Mouse (Mus musculus) myocyte (in vitro differentiated cells): ENCODE results near the gene Mfsd4b5. TPM values are rescaled to one million over a fixed set of nuclear protein-coding genes. Genes with fewer than 3 reads are reported as not detected.
"Not testable (repeated sequence)": the region's sequence is repeated elsewhere in the genome, so short reads cannot be mapped to it uniquely, and the experiment has no call there.

Source experiments
- H3K27me3 ChIP-seq: one replicate; pipeline ENCODE4 v1.6.1; 2011; ENCODE audit not compliant: control insufficient read depth, insufficient read depth, insufficient read length
- H3K36me3 ChIP-seq: one replicate; pipeline ENCODE4 v1.6.1; 2011; ENCODE audit not compliant: control insufficient read depth, insufficient read depth
- H3K4me2 ChIP-seq: one replicate; pipeline ENCODE4 v1.6.1; 2011; ENCODE audit warnings: low read depth, control low read depth
- H3K4me3 ChIP-seq: one replicate; pipeline ENCODE4 v1.5.1; 2011; ENCODE audit warnings: mild to moderate bottlenecking, control low read depth, moderate library complexity
- H3K79me2 ChIP-seq: one replicate; pipeline ENCODE4 v1.6.1; 2011; ENCODE audit not compliant: control insufficient read depth, insufficient read depth
- H3ac ChIP-seq: one replicate; pipeline ENCODE4 v1.6.1; 2011; ENCODE audit not compliant: control insufficient read depth, insufficient read length
- CEBPB ChIP-seq: IDR thresholded peaks from 2 replicates; pipeline ENCODE4 v1.6.1; 2011; ENCODE audit warnings: mild to moderate bottlenecking, moderate library complexity; ENCODE audit not compliant: poor library complexity, insufficient read depth, severe bottlenecking
- E2F4 ChIP-seq: IDR thresholded peaks from one replicate; pipeline ENCODE4 v1.6.1; 2011; ENCODE audit warnings: mild to moderate bottlenecking, control low read depth, moderate library complexity; ENCODE audit not compliant: insufficient read depth
- MAX ChIP-seq: IDR thresholded peaks from one replicate; pipeline ENCODE4 v1.6.1; 2011; ENCODE audit warnings: low read depth, mild to moderate bottlenecking, control low read depth
- MYOD1 ChIP-seq, 3 experiments: IDR thresholded peaks; one replicate each; pipeline ENCODE4 v1.6.1; 2011; ENCODE audit warnings: control low read depth in 2 of 3, low read depth in 2 of 3, mild to moderate bottlenecking in 2 of 3, moderate library complexity in 1 of 3; ENCODE audit not compliant: insufficient read length in 2 of 3, control insufficient read depth in 1 of 3
- MYOG ChIP-seq, 3 experiments: IDR thresholded peaks; one replicate each; pipeline ENCODE4 v1.6.1; 2011; ENCODE audit warnings: control low read depth in 2 of 3, low read depth in 2 of 3, mild to moderate bottlenecking in 2 of 3; ENCODE audit not compliant: insufficient read length in 2 of 3, control insufficient read depth in 1 of 3, insufficient read depth in 1 of 3
- POLR2A ChIP-seq: IDR thresholded peaks from one replicate; pipeline ENCODE4 v1.6.1; 2011; ENCODE audit warnings: low read depth, mild to moderate bottlenecking, control low read depth, moderate library complexity; ENCODE audit not compliant: insufficient read length
- POLR2AphosphoS2 ChIP-seq: IDR thresholded peaks from one replicate; pipeline ENCODE4 v1.6.1; 2011; ENCODE audit warnings: low read depth, control low read depth; ENCODE audit not compliant: insufficient read length
- REST ChIP-seq: IDR thresholded peaks from one replicate; pipeline ENCODE4 v1.6.1; 2011; ENCODE audit warnings: mild to moderate bottlenecking, control low read depth, moderate library complexity; ENCODE audit not compliant: insufficient read depth, insufficient read length
- SRF ChIP-seq: IDR thresholded peaks from one replicate; pipeline ENCODE4 v1.6.1; 2011; ENCODE audit warnings: low read depth; ENCODE audit not compliant: control insufficient read depth, insufficient read length
- TCF12 ChIP-seq: IDR thresholded peaks from one replicate; pipeline ENCODE4 v1.6.1; 2011; ENCODE audit warnings: mild to moderate bottlenecking, control low read depth; ENCODE audit not compliant: poor library complexity, insufficient read depth, severe bottlenecking
- TCF3 ChIP-seq: IDR thresholded peaks from one replicate; pipeline ENCODE4 v1.6.1; 2011; ENCODE audit warnings: low read depth, control low read depth; ENCODE audit not compliant: insufficient read length
- USF1 ChIP-seq: IDR thresholded peaks from one replicate; pipeline ENCODE4 v1.6.1; 2011; ENCODE audit warnings: low read depth, mild to moderate bottlenecking, control low read depth, moderate library complexity
- polyA plus RNA-seq: library from polyadenylated mRNA; unstranded; fragments of >200 nt; fragmentation: generic; extraction: Trizol; gene quantifications from one replicate; pipeline ENCODE4 v1.2.1, GENCODE M21; 2012; ENCODE audit warnings: missing spikeins

The Mfsd4b5 gene
- polyA plus RNA-seq, 1 experiment = 0.04 TPM

DNA sequence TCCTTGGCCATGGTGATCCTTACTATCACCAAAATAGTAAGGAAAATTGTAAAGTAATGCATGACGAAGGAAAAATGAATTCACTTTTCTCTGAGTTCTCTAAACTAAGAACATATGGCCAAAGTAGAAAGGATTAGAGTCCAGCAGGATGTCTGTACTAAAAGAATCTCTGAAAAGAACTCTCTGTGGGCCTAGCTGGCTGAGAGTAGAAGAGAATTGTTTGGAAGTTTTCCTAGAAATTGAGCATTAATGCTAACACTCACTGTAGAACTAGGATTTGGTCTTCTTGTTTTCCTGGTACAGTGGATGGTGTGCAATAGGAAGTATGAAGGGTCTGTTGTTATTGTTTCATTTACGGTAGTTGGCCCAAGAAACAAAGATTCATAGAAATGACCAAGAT lies 31.3 kb downstream of the Mfsd4b5 start:
- Histone ChIP-seq H3ac (no peak overlapping the region), H3K27me3 (no peaks in the 10 kb centered on the region), H3K4me2 (no peak overlapping the region), H3K4me3 (no peak overlapping the region), H3K79me2 (no peaks in the 10 kb centered on the region), H3K36me3 (no peaks in the 10 kb centered on the region)
- TF ChIP-seq TCF3 (no peak), E2F4 (no peak), REST (no peak), MYOG (IDR thresholded peaks at IDR 0.05; ENCODE audit: control insufficient read depth in 1 of 3, insufficient read depth in 1 of 3, insufficient read length in 2 of 3, low read depth in 2 of 3) (no peak), TCF12 (no peak), POLR2A (no peak), CEBPB (no peak), POLR2AphosphoS2 (no peak), MAX (no peak), USF1 (no peak)

DNA sequence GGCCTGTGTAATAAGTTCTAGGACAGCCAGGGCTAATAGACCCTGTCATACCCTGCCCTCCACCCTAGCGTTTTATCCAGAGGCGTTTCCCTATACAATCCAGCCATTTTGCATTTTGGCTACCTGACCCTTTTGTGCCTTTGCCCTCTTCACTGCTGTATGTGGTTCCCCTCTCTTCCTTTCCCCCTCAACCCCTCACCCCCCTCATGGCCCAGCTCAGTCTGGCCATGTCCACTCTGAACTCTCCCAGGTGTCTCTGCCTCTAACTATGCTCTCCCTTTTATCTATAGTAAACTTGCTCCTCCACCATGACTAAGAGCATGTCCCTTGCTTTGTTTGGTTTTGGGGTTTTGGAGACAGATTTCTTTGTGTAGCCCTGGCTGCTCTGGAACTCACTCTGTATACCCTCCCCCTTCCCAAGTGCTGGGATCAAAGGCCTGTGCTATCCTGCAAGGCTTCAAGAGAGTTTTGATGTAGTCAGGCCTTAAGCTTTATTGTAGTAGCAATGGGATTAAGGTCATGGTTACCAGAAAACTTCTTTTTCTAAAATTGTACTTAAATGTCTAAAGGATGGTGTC lies 37.0 kb downstream of the Mfsd4b5 start:
- H3K4me2 ChIP-seq = no peak overlapping the region
- H3K36me3 ChIP-seq = no peaks in the 10 kb centered on the region
- no peaks in the 10 kb centered on the region for H3K27me3 ChIP-seq
- no peaks in the 10 kb centered on the region for H3K79me2 ChIP-seq
- no peak for TF ChIP-seq TCF12
- no peak for TF ChIP-seq MYOD1 (IDR thresholded peaks at IDR 0.05; ENCODE audit: control insufficient read depth in 1 of 3, insufficient read length in 2 of 3, low read depth in 2 of 3)
- no peak for TF ChIP-seq MAX
- TF ChIP-seq REST = no peak
- no peak for TF ChIP-seq POLR2A
- TF ChIP-seq TCF3 = no peak
- H3ac ChIP-seq = no peak overlapping the region
- H3K4me3 ChIP-seq = no peak overlapping the region

- not testable (repeated sequence) for H3K79me2 ChIP-seq, H3K27me3 ChIP-seq, H3K4me2 ChIP-seq, H3K4me3 ChIP-seq, H3K36me3 ChIP-seq, H3ac ChIP-seq
- TF ChIP-seq CEBPB = 0 out of 2 replicates have a peak, but pooled peaks have one; percentile 49
Measured at GRCm38 (mm10) chr10:39947195-39947594, 39.3 kb downstream of the Mfsd4b5 start.

- no peak for TF ChIP-seq USF1
- TF ChIP-seq POLR2A = no peak
- no peak for TF ChIP-seq POLR2AphosphoS2
- TF ChIP-seq REST = no peak
- TF ChIP-seq SRF = no peak
- TF ChIP-seq TCF12 = no peak
- no peak for TF ChIP-seq MYOG (IDR thresholded peaks at IDR 0.05; ENCODE audit: control insufficient read depth in 1 of 3, insufficient read depth in 1 of 3, insufficient read length in 2 of 3, low read depth in 2 of 3)
- no peak for TF ChIP-seq CEBPB
- no peaks in the 10 kb centered on the region for H3K79me2 ChIP-seq
- no peak overlapping the region for H3K4me2 ChIP-seq
- no peaks in the 10 kb centered on the region for H3K27me3 ChIP-seq
- no peak overlapping the region for H3ac ChIP-seq
- no peak overlapping the region for H3K4me3 ChIP-seq
- no peaks in the 10 kb centered on the region for H3K36me3 ChIP-seq
Measured at GRCm38 (mm10) chr10:39936553-39936952, 49.9 kb downstream of the Mfsd4b5 start.

DNA sequence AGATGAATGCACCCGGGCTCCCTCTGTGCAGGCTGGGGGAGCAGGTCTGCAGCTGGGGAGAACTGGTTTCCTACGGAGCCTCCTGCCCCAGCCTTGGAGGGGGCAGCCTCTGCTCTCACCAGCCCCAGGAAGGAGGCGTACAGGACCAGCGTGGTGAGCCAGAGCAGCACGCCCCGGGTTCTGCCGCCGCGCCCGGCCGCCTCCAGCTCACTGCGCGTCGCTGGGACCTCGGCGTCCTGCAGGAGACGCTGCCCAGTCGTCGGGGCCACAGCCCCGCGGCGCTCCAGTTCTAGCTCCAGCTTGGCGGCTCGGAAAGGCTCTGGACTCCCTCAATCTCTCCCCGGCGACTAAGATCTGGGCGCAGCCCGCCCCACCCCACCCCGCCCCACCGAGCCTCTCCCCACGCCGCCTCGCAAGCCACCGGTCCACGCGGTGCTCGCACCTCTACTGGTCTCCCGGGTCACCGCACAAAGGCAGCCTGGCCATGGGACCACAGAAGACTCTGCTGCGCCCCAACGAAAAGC lies 59.8 kb downstream of the Mfsd4b5 start, which contains the start of gene Mfsd4b2:
Mfsd4b2 (minus strand) TSS at position 308 of the 524 bp plus-strand sequence.
- H3K4me3 ChIP-seq = no peak within 1 kb of the TSS
- no peaks in the 10 kb centered on the region for H3K79me2 ChIP-seq
- H3K4me2 ChIP-seq = no peak within 1 kb of the TSS
- no peak for TF ChIP-seq TCF12
- TF ChIP-seq USF1 = no peak
- TF ChIP-seq REST = no peak
- no peak for TF ChIP-seq MYOG (IDR thresholded peaks at IDR 0.05; ENCODE audit: control insufficient read depth in 1 of 3, insufficient read depth in 1 of 3, insufficient read length in 2 of 3, low read depth in 2 of 3)
- TF ChIP-seq SRF = no peak
- TF ChIP-seq E2F4 = no peak
- TF ChIP-seq MYOD1 (IDR thresholded peaks at IDR 0.05; ENCODE audit: control insufficient read depth in 1 of 3, insufficient read length in 2 of 3, low read depth in 2 of 3) = no peak
- no peak for TF ChIP-seq TCF3
- no peak for TF ChIP-seq POLR2A
- TF ChIP-seq MAX = no peak
- TF ChIP-seq CEBPB = no peak
- TF ChIP-seq POLR2AphosphoS2 = no peak
- no peak within 1 kb of the TSS for H3ac ChIP-seq
- H3K27me3 ChIP-seq = peaks cover 11% of the 10 kb centered on the region
- H3K36me3 ChIP-seq = no peaks in the 10 kb centered on the region

DNA sequence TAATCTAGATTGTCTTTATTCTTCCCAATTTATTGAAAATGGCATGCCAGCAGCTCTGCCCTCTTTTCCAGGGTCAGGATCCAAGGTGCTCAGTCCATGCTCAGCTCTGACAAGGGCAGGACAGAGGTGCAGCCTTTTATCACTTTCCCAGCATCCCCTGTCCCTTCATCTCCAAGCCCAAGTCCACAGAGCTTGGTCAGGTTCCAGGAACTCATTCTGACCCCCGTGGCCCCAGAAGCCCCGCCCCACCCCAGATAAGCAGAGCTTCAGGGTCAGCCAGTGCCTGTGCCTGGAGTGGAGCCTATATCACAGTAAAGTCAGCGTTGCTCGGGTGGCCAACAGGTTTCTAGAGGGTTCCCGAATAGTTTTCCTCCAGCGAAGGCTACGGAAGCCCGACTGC lies 61.9 kb downstream of the Mfsd4b5 start:
- peaks cover 16% of the 10 kb centered on the region for H3K27me3 ChIP-seq
- not testable (repeated sequence) for H3K4me3 ChIP-seq, H3K79me2 ChIP-seq, H3K36me3 ChIP-seq, H3ac ChIP-seq, H3K4me2 ChIP-seq
